Mouse (Mus musculus) hindbrain, embryonic 16.5 days (tissue): ENCODE results near the gene Usp29. TPM values are rescaled to one million over a fixed set of nuclear protein-coding genes. Genes with fewer than 3 reads are reported as not detected.

Source experiments
- ATAC-seq: fragments of 200-750 bp; cut with Nextera tagmentation; 2 replicates; pipeline ENCODE4 v1.8.0; 2017; ENCODE audit warnings: moderate TSS enrichment, moderate library complexity
- H3K27ac ChIP-seq: fragments of 300-500 bp; sonication (generic); 2 replicates; pipeline ENCODE4 v1.5.1; 2014; ENCODE audit warnings: low read depth, mild to moderate bottlenecking, control low read depth, low read length, moderate library complexity
- H3K27me3 ChIP-seq: fragments of 300-500 bp; sonication (generic); replicated peaks from 2 replicates; pipeline ENCODE4 v1.6.1; 2014; ENCODE audit warnings: low read length; ENCODE audit not compliant: control insufficient read depth, insufficient read depth
- H3K36me3 ChIP-seq: fragments of 300-500 bp; sonication (generic); 2 replicates; pipeline ENCODE4 v1.6.1; 2014; ENCODE audit warnings: mild to moderate bottlenecking, low read length, moderate library complexity, mixed read lengths; ENCODE audit not compliant: control insufficient read depth, insufficient read depth
- H3K4me1 ChIP-seq: fragments of 300-500 bp; sonication (generic); 2 replicates; pipeline ENCODE4 v1.6.1; 2014; ENCODE audit warnings: low read depth, low read length; ENCODE audit not compliant: control insufficient read depth, insufficient read depth
- H3K4me2 ChIP-seq: fragments of 300-500 bp; sonication (generic); 2 replicates; pipeline ENCODE4 v1.6.1; 2014; ENCODE audit warnings: mild to moderate bottlenecking, low read length, control low read depth, moderate library complexity
- H3K4me3 ChIP-seq: fragments of 300-500 bp; sonication (generic); 2 replicates; pipeline ENCODE4 v1.5.1; 2014; ENCODE audit warnings: mild to moderate bottlenecking, low read length, control low read depth, moderate library complexity
- H3K9ac ChIP-seq: fragments of 300-500 bp; sonication (generic); 2 replicates; pipeline ENCODE4 v1.6.1; 2014; ENCODE audit warnings: low read depth, mild to moderate bottlenecking, control low read depth, low read length, moderate library complexity
- H3K9me3 ChIP-seq: fragments of 300-500 bp; sonication (generic); 2 replicates; pipeline ENCODE4 v1.6.1; 2014; ENCODE audit warnings: mild to moderate bottlenecking, low read length, moderate library complexity; ENCODE audit not compliant: control insufficient read depth
- WGBS: fragments of 180-500 bp; shearing (Covaris S2); extraction: QIAGEN DNeasy Blood & Tissue Kit; methylation state at CpG from one replicate; pipeline ENCODE4 v1.1.7; 2014; 5-methylcytosine and 5-hydroxymethylcytosine counted together
- polyA plus RNA-seq: library from polyadenylated mRNA; unstranded; fragments of >200 nt; fragmentation: Nextera tagmentation; extraction: Ambion mirVana; gene quantifications from 2 replicates; pipeline ENCODE4 v1.2.1, GENCODE M21; 2015

The Usp29 gene
- polyA plus RNA-seq, 1 experiment from 2014 or later: 31.3 TPM

GRCm38 (mm10) chr7:6799105-6799805, 68.9 kb downstream of the Usp29 start:
- no peak for ATAC-seq
- Histone ChIP-seq H3K4me1 (no peaks in the 10 kb centered on the region), H3K27me3 (no peaks in the 10 kb centered on the region)

GRCm38 (mm10) chr7:6800586-6801441, 70.4 kb downstream of the Usp29 start:
- ATAC-seq: no peak
- Histone ChIP-seq H3K4me2 (no peak overlapping the region), H3K27ac (no peak overlapping the region), H3K4me3 (no peak overlapping the region), H3K27me3 (no peaks in the 10 kb centered on the region), H3K9ac (no peak overlapping the region), H3K4me1 (no peaks in the 10 kb centered on the region), H3K9me3 (no peaks in the 10 kb centered on the region), H3K36me3 (no peaks in the 10 kb centered on the region)
- WGBS: 79% methylated on average over 12 of the region's 12 CpGs

More at GRCm38 (mm10) chr7:6799105-6799805, 68.9 kb downstream of the Usp29 start:
- 75% methylated on average over 9 of the region's 9 CpGs for WGBS
- H3K36me3 ChIP-seq: no peaks in the 10 kb centered on the region
- H3K4me3 ChIP-seq: no peak overlapping the region
- no peak overlapping the region for H3K27ac ChIP-seq
- no peak overlapping the region for H3K9ac ChIP-seq
- H3K9me3 ChIP-seq: no peaks in the 10 kb centered on the region
- no peak overlapping the region for H3K4me2 ChIP-seq

- no peak for ATAC-seq
- no peaks in the 10 kb centered on the region for H3K36me3 ChIP-seq
Measured at GRCm38 (mm10) chr7:6801642-6802041, 71.3 kb downstream of the Usp29 start.

GRCm38 (mm10) chr7:6810556-6810955, 80.2 kb downstream of the Usp29 start:
- ATAC-seq: peak; percentile 91
- WGBS: 25% methylated on average over 3 of the region's 3 CpGs
- no peak overlapping the region for H3K4me2 ChIP-seq

More at GRCm38 (mm10) chr7:6801642-6802041, 71.3 kb downstream of the Usp29 start:
- H3K4me1 ChIP-seq: no peaks in the 10 kb centered on the region
- 87% methylated on average over 6 of the region's 6 CpGs for WGBS
- no peaks in the 10 kb centered on the region for H3K27me3 ChIP-seq
- no peak overlapping the region for H3K4me3 ChIP-seq
- H3K4me2 ChIP-seq: no peak overlapping the region
- no peaks in the 10 kb centered on the region for H3K9me3 ChIP-seq
- H3K27ac ChIP-seq: no peak overlapping the region
- no peak overlapping the region for H3K9ac ChIP-seq

GRCm38 (mm10) chr7:6814971-6815370, 84.6 kb downstream of the Usp29 start:
- no peak overlapping the region for H3K4me3 ChIP-seq
- no peak overlapping the region for H3K27ac ChIP-seq
- H3K4me1 ChIP-seq: peaks cover 8% of the 10 kb centered on the region
- WGBS: 42% methylated on average over 8 of the region's 8 CpGs
- no peak for ATAC-seq
- no peaks in the 10 kb centered on the region for H3K36me3 ChIP-seq
- H3K9me3 ChIP-seq: no peaks in the 10 kb centered on the region
- no peak overlapping the region for H3K9ac ChIP-seq
- H3K27me3 ChIP-seq: no peaks in the 10 kb centered on the region
- no peak overlapping the region for H3K4me2 ChIP-seq

More at GRCm38 (mm10) chr7:6810556-6810955, 80.2 kb downstream of the Usp29 start:
- Histone ChIP-seq H3K36me3 (no peaks in the 10 kb centered on the region), H3K27ac (peak overlapping the region; percentile 57), H3K4me3 (no peak overlapping the region), H3K4me1 (peaks cover 8% of the 10 kb centered on the region), H3K27me3 (no peaks in the 10 kb centered on the region), H3K9me3 (no peaks in the 10 kb centered on the region), H3K9ac (no peak overlapping the region)

GRCm38 (mm10) chr7:6816706-6817376, 86.5 kb downstream of the Usp29 start:
- no peak overlapping the region for H3K4me2 ChIP-seq
- H3K27me3 ChIP-seq: no peaks in the 10 kb centered on the region
- no peaks in the 10 kb centered on the region for H3K36me3 ChIP-seq
- ATAC-seq: peak; percentile 81
- no peak overlapping the region for H3K4me3 ChIP-seq
- no peaks in the 10 kb centered on the region for H3K9me3 ChIP-seq
- 61% methylated on average over 5 of the region's 5 CpGs for WGBS
- H3K27ac ChIP-seq: peak overlapping the region; percentile 61
- H3K9ac ChIP-seq: no peak overlapping the region
- H3K4me1 ChIP-seq: no peaks in the 10 kb centered on the region; the same call in 1 of the 2 replicates

- Histone ChIP-seq H3K4me1 (no peaks in the 10 kb centered on the region; the same call in 1 of the 2 replicates), H3K9ac (no peak overlapping the region), H3K27me3 (no peaks in the 10 kb centered on the region), H3K9me3 (no peaks in the 10 kb centered on the region), H3K4me3 (no peak overlapping the region), H3K27ac (no peak overlapping the region), H3K4me2 (no peak overlapping the region), H3K36me3 (no peaks in the 10 kb centered on the region)
- WGBS: 80% methylated on average over 6 of the region's 6 CpGs
- no peak for ATAC-seq
Measured at GRCm38 (mm10) chr7:6820296-6820695, 89.9 kb downstream of the Usp29 start.

- H3K9me3 ChIP-seq: no peaks in the 10 kb centered on the region
- H3K4me2 ChIP-seq: no peak overlapping the region
- H3K4me1 ChIP-seq: no peaks in the 10 kb centered on the region
- no peak overlapping the region for H3K27ac ChIP-seq
- 47% methylated on average over 4 of the region's 4 CpGs for WGBS
- no peaks in the 10 kb centered on the region for H3K27me3 ChIP-seq
- H3K9ac ChIP-seq: no peak overlapping the region
- no peak overlapping the region for H3K4me3 ChIP-seq
- no peaks in the 10 kb centered on the region for H3K36me3 ChIP-seq
- ATAC-seq: no peak
Measured at GRCm38 (mm10) chr7:6822633-6823032, 92.3 kb downstream of the Usp29 start.

GRCm38 (mm10) chr7:6823673-6824072, 93.3 kb downstream of the Usp29 start:
- Histone ChIP-seq H3K36me3 (no peaks in the 10 kb centered on the region), H3K4me3 (no peak overlapping the region), H3K4me2 (no peak overlapping the region), H3K27me3 (no peaks in the 10 kb centered on the region), H3K4me1 (no peaks in the 10 kb centered on the region), H3K9me3 (no peaks in the 10 kb centered on the region), H3K9ac (no peak overlapping the region), H3K27ac (no peak overlapping the region)
- ATAC-seq: no peak
- WGBS: 30% methylated on average over 2 of the region's 2 CpGs
